Mouse (Mus musculus) activated CD4-positive, CD25-positive, alpha-beta regulatory T cell, adult 4 months (primary cell): ENCODE data around the gene Kif26b. TPM values are rescaled to one million over a fixed set of nuclear protein-coding genes. Genes with fewer than 3 reads are reported as not detected.

ENCODE experiments used
- ATAC-seq: one replicate; pipeline ENCODE4 v1.8.0; 2017
- polyA plus RNA-seq, 2 experiments: library from polyadenylated mRNA; unstranded; fragments of 100-300 nt; shearing (Covaris generic); gene quantifications; one replicate each; pipeline ENCODE4 v1.2.1; 2017

Kif26b gene
- polyA plus RNA-seq, 2 experiments from 2014 or later, result not detected

DNA sequence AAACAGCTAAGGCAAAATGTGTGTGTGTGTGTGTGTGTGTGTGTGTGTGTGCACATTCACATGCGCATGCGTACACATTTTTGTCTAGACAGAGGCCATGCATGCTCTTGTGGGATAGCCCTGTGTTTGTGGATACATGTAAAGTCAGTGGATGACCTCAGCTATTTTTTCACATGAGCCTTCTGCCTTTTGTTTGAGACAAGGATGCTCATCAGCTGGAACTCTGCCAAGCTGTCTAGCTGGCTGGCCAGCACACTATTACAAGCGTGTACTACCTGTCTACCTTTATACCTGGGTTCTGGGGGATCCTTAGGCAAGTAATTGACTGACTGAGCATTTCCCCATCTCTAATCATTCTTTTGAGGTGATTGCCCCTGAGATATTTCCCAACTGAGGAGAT, 201.3 kb downstream of the Kif26b start:
- ATAC-seq, result no peak

DNA sequence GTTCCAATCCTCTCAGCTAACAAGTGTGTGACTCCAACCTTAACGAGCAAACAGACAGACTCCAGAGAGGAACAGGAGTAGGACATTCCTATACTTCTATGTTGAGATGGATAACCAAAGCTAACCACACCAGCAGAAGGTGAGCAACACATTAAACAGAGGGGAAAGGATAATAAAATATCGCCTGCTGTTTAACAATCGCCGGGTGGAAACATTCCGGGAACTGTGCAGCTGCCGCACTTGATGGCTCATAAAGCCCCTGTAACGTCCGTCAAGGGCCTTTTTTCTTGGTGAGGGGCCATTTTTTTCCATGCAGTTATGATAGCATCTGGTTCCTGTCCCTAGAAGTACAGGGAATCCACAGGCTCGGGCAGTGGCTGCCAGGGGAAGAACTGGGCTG, 204.1 kb downstream of the Kif26b start:
- ATAC-seq, result no peak

DNA sequence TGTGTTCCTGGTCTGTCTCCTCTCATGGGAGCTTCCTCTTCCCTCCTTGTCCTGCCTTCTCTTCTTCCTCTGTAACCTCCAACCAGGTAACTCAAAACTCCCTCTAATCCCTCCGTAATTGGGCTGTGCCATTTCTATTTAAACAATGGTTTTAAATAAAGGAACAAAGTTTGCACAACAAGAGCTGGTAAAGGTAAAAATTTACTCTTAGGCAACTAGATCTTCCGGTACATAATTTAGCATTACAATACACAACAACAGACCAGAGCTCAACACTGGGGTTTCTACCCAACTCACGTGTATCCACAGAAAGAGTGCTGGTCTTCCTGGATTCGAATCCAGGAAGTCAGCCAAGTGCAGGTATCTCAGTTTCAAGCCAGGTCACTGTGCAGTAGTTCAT, 205.7 kb downstream of the Kif26b start:
- no peak for ATAC-seq

DNA sequence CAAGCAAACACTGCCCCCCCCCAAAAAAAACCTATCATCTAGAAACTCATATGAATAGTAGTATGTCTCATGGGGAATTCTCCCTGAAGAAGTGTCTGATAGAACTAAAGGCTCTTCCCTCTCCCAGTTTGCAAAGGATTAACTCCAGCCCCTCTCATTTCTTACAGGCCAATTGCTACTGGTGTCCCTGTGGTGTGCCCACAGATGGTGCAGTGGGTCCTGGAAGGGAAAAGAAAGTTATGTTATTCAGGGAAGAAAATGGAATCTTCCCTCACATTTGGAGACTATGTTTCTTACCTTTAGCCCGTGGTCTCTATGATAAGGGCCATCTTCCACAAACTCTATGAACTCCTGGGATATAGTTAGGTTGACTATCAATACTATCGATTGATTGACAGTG, 208.0 kb downstream of the Kif26b start:
- ATAC-seq, result no peak

DNA sequence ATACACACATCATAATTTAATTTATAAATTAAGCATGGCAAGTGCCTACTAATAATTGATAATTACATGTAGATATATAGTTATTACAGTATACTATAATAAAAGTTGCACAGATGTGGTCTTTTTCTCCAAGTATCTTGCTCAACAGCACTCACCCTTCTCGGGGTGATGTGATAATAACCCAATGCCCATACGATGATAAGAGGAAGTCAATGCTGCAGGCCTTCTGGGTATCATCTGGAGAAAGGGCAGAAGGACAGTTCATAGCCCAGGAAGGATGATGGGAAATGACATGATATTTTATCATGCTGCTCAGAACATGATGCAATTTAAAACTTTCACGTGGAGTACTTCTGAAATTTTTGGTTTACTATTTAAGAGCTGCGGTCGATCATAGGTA, 214.9 kb downstream of the Kif26b start:
- ATAC-seq, result no peak

DNA sequence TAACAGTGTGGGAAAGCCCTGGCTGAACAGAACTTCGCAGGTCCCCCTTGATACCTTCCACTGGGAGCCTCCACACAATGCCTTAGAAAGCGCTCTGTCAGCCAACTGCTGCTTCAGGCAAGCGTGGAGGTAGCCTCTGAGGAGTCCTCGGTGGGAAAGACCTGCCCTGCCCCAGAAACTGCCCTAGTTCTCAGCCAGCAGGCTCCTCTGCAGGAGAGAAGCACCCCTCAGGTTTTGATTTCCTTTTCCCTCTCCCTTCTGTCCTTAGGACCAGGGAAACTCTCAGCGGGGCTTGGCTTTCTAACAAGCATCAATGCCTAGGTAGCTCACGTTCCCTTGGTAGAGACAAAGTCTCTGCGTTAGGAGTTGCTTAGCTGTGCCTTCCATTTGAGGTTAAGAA, 215.6 kb downstream of the Kif26b start:
- no peak for ATAC-seq

DNA sequence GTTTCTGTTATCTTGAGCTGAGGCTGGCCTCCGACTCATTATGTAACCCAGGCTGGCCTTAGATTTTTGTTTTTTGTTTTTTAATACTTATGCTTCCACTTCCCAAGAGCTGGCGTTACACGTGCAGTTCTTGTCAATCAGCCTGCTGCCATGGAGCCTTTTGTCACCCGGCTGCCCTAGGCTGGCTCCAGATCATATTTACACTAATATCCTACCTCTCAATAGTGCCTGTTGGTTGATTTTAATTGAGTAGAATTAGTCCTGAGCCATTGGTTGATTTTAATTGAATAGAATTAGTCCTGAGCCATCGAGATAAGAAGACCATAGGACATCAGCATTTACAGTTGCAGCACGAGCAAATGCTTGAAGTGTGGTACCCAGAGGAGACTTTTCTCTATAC, 216.0 kb downstream of the Kif26b start:
- no peak for ATAC-seq

DNA sequence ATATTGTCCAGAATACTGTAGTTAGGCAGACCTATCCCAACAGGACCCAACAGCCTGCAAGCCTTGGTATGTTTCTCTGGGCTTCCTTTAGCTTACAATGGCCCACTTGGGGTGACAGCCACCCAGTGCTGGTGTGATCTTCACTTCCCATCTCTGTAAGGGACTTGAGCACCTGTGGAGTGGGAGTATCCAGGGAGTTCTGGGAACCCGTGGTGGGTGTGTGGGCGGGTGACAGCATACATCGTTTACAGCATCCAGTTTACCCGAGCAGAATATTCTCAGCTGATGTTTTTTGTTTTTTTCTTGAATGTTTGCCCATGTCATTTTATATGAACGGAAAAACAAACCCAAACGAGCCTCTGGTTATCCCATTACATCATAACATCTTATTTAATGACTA, 216.5 kb downstream of the Kif26b start:
- no peak for ATAC-seq

DNA sequence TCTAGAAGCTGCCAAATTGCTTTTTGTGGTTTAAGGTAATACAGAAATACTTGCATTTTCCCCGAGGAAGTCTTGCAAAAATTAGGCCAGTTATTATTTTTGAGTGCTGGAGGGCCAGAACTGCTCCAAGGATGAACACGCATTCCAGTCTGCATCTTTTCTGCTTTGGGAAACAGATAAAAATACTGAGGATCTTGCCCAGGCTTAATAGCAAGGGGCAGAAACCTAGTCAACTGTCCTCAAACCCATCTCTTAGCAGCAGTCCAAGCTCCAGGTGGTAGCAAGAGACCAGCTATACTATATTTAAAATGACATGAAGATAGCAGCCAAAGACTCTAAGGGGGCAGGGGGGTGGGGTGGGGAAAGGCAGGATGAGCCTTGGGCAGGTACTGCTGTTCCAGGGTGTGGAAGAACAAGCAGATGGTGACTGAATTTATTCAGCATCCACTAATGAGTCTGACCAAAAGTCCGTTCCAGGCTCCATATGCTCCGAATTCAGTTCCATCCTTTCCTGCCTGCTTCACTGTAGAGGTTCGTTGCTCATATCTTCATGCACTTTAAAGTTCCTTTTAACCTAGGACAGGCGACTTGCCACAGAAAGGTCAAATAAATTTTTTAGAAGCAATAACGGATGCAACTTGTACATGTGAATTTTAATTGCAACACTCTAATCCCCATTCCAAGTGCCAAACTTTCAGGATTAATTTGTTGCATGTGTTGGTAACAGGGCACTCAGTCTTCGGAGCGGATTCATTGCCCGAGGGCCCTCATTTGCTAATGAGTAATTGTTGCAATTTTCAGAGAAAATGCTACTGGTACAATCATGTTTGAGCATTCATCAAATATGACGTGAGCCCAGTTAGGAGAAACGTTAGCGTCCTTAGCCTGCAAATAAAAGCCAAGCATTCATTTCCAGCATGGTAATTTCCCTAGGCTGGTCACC, 218.6 kb downstream of the Kif26b start:
- ATAC-seq, result no peak

DNA sequence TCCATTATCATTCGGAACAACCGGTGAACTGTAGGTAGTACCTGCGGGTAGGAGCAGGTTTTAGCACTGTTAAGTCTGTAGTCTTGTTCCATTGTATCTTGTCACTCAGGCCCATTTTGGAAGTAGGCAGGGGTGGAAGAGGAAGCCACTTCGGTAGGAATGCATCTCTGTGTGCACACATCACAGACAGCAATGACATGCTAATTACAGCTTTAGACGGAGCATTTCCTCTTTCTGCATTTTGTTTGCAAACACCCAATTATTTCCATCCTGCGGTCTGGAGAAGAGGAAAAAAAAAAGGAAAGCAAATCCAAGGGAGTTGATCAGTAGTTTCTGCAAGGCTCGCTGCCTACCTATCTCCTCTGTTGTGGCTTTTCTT, 219.3 kb downstream of the Kif26b start:
- no peak for ATAC-seq

DNA sequence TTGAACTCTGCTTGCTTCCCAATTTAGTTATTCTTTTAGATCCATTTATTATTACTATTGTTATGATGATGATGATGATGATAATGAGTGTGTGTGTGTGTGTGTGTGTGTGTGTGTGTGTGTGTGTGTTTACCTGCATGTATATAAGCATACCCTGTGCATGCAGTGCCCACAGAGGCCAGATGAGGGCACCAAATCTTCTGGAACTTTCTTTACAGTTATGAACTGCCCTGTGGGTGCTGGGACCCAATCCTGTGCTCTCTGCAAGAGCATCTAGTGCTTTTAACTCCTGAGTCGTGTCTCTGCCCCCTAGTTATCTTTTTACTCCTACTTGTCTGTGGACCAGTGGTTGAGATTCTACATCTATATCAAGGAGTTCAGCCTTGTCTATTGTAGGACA, 219.7 kb downstream of the Kif26b start:
- ATAC-seq, result no peak

DNA sequence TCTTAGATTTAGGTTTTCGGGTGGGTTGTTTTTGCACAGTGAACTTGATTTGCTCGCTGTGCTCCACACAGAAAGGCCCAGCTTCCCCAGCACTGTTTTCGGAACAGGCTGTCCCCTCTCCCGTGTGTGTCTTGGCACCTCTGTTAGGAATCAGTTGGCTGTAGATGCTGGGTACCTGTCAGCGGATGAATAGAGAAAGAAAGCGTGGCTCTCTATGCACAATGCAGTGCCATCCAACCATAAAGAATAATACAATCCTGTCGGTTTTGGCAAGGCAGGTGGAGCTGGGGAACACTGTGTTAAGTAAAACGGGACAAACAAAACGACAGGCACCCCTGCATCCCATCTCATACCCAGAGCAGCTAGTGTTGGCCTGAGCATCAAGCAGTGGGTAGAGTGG, 220.9 kb downstream of the Kif26b start:
- no peak for ATAC-seq

DNA sequence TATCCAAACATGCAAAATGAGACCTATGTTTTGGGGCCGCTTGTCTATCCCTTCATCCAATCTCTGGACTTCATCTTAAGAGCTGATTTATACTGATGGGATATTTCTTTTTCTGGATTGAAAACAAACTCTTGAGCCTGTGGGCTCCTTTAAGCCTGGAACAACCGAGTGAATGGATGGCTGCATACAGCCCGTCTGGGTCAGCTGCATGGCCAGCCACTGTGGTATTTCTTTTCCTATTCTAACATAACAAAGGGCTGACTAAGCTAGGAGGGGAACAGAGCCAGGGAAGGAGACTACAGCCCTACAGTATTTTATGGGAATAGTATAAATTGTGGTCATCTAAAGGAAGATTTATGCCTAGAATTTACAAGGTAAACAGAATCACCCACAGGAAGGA, 229.5 kb downstream of the Kif26b start:
- no peak for ATAC-seq

DNA sequence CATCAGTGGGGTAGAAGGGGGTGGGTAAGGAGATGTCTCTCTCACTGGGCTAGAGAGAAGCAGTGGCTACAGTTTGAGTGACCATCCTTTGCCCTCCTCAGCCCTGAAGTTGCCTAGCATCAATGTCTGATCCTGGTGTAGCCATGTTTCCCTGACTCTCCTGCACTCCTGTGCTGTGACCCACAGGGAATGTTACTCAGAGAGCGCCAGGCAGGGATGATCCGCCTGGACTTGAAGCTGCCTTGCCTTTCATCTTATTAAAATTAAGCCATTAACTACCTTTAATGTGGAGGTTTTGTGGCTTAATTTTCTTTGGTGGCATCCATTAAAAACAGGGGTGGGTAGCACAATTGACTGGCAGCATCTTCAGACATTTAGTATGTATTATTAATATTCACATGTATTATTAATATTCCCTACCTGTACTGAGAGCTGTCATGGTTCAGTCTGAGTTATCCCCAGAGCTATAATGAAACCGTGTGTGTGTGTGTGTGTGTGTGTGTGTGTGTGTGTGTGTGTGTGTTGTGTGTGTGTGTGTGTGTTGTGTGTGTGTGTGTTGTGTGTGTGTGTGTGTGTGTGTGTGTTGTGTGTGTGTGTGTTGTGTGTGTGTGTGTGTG, 233.3 kb downstream of the Kif26b start:
- no peak for ATAC-seq

DNA sequence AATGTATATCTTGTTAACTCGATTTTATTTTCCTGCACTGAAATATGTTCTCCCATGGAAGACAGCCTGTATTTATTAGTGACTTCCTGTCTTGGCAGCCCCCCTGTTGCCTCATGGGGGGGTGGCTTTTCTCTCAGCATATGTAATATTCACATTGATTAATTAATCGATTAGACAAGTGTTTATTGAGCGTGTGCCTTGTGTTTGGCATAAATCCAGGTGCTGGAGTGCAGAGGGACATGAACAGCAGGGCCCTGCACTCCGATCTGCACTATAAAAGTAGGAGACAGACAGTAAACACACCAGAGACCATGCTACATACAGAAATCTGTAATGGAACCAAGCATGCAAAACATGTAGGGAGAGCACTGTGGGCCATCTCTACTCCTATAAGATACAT, 236.0 kb downstream of the Kif26b start:
- ATAC-seq, result no peak

DNA sequence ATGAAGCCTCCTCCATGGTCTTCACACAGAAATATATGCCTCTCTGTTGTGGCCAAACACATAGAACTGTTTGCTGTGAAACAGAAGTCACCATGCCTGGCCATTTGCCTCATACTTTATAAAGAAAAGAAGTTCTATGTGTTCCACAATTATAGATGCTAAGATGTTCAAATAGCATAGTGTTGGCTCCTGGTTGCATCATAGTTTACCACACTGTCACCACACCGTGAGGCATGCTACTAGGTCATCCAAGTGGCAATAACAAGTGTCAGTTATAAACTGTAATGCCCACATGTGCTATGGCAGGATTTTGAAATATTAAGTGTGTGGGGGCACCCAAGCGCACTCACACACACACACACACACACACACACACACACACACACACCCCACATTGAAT, 236.7 kb downstream of the Kif26b start:
- no peak for ATAC-seq

DNA sequence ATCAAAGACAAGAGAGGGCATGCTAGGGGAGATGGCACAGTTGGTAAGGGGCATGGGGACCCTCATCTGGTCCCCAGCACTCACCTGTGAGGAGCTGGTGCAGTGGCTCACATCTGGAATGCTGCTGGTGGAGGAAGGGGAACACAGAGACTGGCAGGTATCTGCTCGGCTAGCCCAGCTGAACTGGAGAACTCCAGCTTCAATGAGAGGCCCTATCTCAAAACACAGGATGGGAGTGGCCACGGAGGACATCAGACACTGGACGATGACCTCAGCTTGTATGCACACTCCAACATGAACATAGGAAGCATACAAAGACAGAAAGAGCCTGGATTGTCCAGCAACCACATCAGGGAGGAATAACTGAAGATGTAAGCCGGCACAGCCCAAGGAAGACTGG, 240.1 kb downstream of the Kif26b start:
- no peak for ATAC-seq

DNA sequence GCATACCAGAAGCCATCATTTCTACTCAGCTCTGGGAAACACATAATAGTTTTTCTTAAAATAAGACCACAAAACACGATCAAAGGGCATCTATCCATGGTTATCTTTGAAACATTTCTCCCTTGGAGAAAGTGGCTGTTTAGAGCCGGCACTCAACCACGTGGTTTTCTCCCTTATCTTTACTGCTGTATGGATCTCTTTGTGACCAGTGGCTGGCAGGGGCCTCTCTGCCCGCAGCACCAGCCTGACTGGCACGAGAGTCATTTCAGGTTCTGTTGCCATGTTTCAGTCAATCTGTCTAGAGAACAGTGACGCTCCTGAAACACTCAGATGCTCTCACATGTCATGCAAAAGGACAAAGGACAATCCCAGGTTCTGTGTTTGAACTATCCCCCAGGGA, 241.1 kb downstream of the Kif26b start:
- no peak for ATAC-seq

DNA sequence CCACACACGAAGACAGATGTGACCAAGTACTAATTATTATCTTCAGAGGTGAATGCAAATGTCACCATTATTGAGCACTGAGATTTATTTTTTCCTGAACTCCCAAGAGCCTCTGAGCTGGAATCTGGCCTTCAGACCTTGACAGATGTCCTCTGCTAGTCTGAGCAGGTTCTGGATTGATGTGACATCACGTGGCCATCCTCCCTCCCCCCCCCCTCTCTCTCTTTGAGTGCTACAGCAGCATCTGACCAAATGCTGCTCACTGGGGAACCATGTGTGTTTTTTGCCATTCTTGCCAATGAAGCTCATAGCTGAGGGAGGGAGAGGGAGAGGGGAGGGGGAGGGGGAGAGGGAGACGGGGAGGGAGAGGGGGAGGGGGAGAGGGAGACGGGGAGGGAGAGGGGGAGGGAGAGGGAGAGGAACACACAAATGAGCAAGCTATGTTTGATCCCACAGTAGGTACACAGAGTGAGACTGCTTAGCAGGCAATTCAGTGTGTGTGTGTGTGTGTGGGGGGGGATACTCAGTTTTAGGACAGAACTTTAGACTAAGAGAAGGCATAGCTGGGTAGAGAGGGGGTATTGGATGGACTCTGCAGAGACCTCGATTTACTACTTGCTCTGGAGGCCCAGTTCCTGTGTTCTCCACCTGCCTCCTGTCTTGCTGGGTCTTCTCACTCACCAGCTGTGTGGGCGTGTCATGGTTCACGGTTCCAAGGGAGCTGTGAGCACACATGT, 241.9 kb downstream of the Kif26b start:
- ATAC-seq, result no peak

DNA sequence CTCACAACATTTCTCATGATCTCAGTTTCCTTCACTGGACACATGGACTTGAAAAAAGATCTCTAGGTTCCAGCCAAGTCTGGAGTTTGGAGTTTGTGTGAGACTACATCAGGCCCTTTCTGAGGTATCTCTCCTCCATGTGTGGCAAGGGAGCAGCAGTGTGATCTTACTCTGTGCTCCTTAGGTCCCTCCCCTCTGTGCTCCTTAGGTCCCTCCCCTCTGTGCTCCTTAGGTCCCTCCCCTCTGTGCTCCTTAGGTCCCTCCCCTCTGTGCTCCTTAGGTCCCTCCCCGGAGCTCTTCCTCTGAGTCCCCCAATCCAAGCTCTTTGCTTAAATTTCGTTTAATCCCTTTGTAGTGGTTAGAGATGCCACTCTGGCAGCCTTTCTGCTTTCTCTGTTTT, 250.8 kb downstream of the Kif26b start:
- ATAC-seq, result no peak

DNA sequence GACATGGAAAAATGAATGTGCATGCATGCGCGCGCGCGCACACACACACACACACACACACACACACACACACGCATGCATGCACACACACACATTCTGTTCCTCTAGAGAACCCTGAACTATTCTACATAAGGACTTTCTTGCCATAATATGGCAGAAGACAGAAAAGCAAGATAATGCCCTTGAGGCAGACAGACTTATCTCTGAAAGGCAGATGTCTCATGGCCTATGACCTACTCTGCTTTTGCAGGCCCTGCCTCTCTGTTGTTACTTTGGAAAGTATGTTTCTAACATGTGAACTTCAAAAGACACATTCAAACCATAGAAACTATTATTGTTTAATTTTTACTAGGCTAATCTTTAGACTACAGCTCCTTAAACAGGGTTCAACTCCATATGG, 255.1 kb downstream of the Kif26b start:
- ATAC-seq, result no peak

DNA sequence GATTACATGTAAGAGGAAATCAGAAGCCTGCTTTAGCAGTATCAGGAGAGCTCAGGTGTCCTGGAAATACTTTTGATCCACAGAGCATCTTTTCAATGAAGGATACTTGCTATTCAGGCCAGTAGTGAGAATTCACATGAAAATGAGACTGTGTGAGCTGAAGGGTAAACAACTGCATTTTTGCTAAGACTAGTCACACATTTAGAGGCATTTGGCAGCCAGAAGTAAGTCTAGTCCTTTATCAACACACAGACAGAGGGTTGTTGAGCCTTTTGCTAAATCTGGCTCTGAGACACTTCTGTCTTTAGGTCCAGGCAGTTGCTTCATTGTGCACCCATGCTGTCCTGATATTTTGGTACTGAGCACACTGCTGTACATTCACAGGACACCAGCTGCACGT, 262.3 kb downstream of the Kif26b start:
- no peak for ATAC-seq

DNA sequence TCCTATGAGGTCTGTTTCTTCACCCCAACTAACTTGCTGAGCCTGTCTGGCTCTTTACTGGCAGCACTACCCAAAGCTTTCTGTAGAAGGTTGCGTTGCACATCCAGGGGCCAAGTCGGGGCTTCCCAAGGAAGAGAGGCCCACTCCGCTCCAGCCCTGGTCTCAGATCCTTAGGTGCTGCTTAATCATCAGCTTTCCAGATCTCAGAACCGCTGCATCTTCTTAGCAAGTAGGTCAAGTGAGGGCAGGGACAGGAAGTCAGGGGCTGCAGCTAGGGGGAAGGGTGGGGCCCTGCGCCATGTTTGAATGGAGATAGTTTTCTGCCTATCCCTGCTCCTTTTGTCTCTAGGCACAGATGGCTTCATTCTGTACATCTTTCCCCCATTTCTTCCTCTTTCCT, 263.8 kb downstream of the Kif26b start:
- ATAC-seq, result no peak

DNA sequence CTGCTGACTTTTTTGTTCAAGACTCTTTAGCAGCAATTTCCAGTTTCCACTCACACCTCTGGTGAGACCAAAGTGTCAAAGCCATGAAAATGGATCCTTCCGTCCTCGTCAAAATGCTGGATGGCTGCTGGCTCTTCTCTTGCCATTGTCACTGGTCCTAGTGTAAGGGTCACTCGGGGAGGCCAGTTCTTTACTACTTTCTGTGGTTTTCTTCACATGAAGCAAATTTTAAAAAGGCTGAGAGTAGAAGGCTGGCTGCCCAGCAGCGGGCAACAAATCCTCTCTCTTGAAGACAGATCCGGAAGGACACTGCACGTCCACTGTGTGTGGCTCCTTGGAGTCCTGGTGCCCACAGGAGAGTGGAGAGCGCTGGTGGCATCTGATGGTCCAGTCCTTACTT, 265.9 kb downstream of the Kif26b start:
- no peak for ATAC-seq
